Mouse (Mus musculus): Measurements from ENCODE around the gene Cd63.

Gene Cd63

GRCm38 (mm10) chr10:128931441-128931840, 30.7 kb downstream of the Cd63 start:
- no peak for DNase-seq

- DNase-seq: peak; percentile 70 to 74
Observed at GRCm38 (mm10) chr10:128933574-128933973, 32.8 kb downstream of the Cd63 start, which contains the start of gene Itga7. TSS of gene Itga7 (plus strand) at chr10:128933818.

GRCm38 (mm10) chr10:128933976-128934721, 33.4 kb downstream of the Cd63 start:
- DNase-seq: peak; percentile 24 to 51

GRCm38 (mm10) chr10:128934997-128935787, 34.4 kb downstream of the Cd63 start:
- DNase-seq: peak in 1 of 2 experiments; percentile 41

- DNase-seq: peak; percentile 39 to 44
Observed at GRCm38 (mm10) chr10:128935826-128936440, 35.1 kb downstream of the Cd63 start.

GRCm38 (mm10) chr10:128937756-128938390, 37.1 kb downstream of the Cd63 start:
- peak; percentile 42 to 54 for DNase-seq

GRCm38 (mm10) chr10:128938457-128938856, 37.7 kb downstream of the Cd63 start:
- peak; percentile 91 to 97 for DNase-seq

GRCm38 (mm10) chr10:128938974-128939373, 38.2 kb downstream of the Cd63 start:
- DNase-seq: peak in 1 of 2 experiments; percentile 27

GRCm38 (mm10) chr10:128940475-128941061, 39.8 kb downstream of the Cd63 start:
- DNase-seq: no peak

GRCm38 (mm10) chr10:128945675-128946074, 44.9 kb downstream of the Cd63 start:
- peak; percentile 54 to 58 for DNase-seq

- no peak for DNase-seq
Observed at GRCm38 (mm10) chr10:128947496-128947895, 46.7 kb downstream of the Cd63 start.

- DNase-seq: no peak
Observed at GRCm38 (mm10) chr10:128950208-128950887, 49.6 kb downstream of the Cd63 start.

GRCm38 (mm10) chr10:128958340-128958739, 57.6 kb downstream of the Cd63 start:
- no peak for DNase-seq

GRCm38 (mm10) chr10:128960142-128960541, 59.4 kb downstream of the Cd63 start:
- no peak for DNase-seq

- DNase-seq: no peak
Observed at GRCm38 (mm10) chr10:128960590-128961584, 60.1 kb downstream of the Cd63 start, which contains the start of gene Mettl7b. TSS of gene Mettl7b (minus strand) at chr10:128960988.
